Mouse (Mus musculus) intestine, embryonic 15.5 days (tissue): ENCODE data around the gene Jmjd8. TPM values are rescaled to one million over a fixed set of nuclear protein-coding genes. Genes with fewer than 3 reads are reported as not detected.
A peak's percentile ranks its signal among the peaks of the same experiment; 100 is the strongest.

Source experiments
- ATAC-seq: fragments of 200-750 bp; cut with Nextera tagmentation; 2 replicates; pipeline ENCODE4 v1.8.0; 2017; ENCODE audit warnings: moderate TSS enrichment, moderate library complexity
- H3K27ac ChIP-seq: fragments of 300-500 bp; sonication (generic); 2 replicates; pipeline ENCODE4 v1.5.1; 2015; ENCODE audit warnings: mild to moderate bottlenecking, inconsistent platforms
- H3K27me3 ChIP-seq: fragments of 300-500 bp; sonication (generic); replicated peaks from 2 replicates; pipeline ENCODE4 v1.6.1; 2015; ENCODE audit warnings: inconsistent platforms
- H3K36me3 ChIP-seq: fragments of 300-500 bp; sonication (generic); 2 replicates; pipeline ENCODE4 v1.6.1; 2015; ENCODE audit warnings: inconsistent platforms
- H3K4me1 ChIP-seq: fragments of 300-500 bp; sonication (generic); replicated peaks from 2 replicates; pipeline ENCODE4 v1.6.1; 2015; ENCODE audit warnings: inconsistent platforms
- H3K4me2 ChIP-seq: fragments of 300-500 bp; sonication (generic); replicated peaks from 2 replicates; pipeline ENCODE4 v1.6.1; 2015; ENCODE audit warnings: mild to moderate bottlenecking, inconsistent platforms
- H3K4me3 ChIP-seq: fragments of 300-500 bp; sonication (generic); replicated peaks from 2 replicates; pipeline ENCODE4 v1.5.1; 2015; ENCODE audit warnings: inconsistent platforms
- H3K9ac ChIP-seq: fragments of 300-500 bp; sonication (generic); 2 replicates; pipeline ENCODE4 v1.6.1; 2015; ENCODE audit warnings: inconsistent platforms
- H3K9me3 ChIP-seq: fragments of 300-500 bp; sonication (generic); 2 replicates; pipeline ENCODE4 v1.6.1; 2016; ENCODE audit warnings: inconsistent platforms
- WGBS: fragments of 180-500 bp; shearing (Covaris S2); methylation state at CpG from one replicate; pipeline ENCODE4 v1.1.7; 2015; 5-methylcytosine and 5-hydroxymethylcytosine counted together
- polyA plus RNA-seq: library from polyadenylated mRNA; unstranded; fragments of >200 nt; fragmentation: Nextera tagmentation; extraction: Ambion mirVana; gene quantifications from 2 replicates; pipeline ENCODE4 v1.2.1, GENCODE M21; 2015

Gene Jmjd8
- polyA plus RNA-seq, 1 experiment from 2014 or later = 45.1 TPM

DNA sequence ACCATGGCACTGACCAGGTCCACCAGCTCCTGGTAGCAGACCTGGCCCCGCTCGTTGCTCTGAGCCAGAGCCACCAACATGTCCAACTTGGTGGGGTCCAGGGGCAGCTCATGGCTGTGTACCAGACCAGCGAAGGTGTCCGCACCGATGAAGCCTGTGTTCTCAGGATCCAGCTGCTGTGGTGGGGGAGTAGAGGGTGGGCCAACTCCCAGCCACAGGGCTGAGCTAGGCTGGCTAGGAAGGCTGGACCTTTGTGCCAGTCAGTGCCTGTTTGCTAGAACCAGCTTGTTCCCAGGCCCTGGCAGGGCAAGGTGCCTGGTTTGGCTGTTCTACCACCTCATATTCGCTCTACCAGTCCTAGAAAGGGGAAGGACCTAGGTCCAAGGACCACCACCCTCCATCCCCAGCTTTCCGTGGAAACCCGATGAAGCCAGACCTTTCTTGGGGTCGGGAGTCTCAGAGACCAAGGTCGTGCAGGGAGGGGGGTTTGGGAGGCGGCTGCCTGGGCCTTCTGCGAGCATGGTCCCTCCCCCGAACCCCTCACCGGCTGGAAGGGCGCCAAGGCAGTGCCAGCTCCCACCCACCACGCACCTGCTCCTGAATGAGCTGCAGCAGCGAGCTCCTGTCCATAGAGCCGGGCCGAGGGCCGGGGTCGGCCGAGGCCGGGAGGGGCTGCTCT is 7.9 kb downstream of the Jmjd8 start:
- Histone ChIP-seq H3K36me3 (peaks cover 14% of the 10 kb centered on the region), H3K27ac (peak overlapping the region; percentile 27; the same call in 1 of the 2 replicates), H3K4me3 (peak overlapping the region; percentile 34), H3K4me1 (peaks cover 55% of the 10 kb centered on the region), H3K27me3 (no peaks in the 10 kb centered on the region), H3K9me3 (no peaks in the 10 kb centered on the region), H3K4me2 (peak overlapping the region; percentile 91), H3K9ac (peak overlapping the region; percentile 50)
- no peak for ATAC-seq
- WGBS = 23% methylated on average over 23 of the region's 23 CpGs

DNA sequence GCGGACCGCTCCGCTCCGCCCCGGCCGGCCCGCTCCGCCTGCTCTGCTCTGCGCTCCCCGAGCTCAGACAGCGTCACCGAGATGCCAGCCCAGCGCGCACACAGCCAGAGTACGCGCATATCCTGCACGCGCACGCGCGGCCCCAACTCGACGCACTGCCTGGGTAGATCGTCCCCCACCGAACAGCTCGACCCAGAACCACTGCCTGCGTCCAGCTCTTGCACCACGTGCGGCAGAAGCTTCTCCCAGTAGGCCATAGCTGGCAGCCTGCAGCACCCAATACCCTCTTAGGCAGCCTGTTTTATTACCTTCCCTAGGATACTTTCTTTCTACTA is 8.4 kb downstream of the Jmjd8 start, which contains the start of gene Rhbdl1:
TSS of gene Rhbdl1 (minus strand) at position 220 of the 335 bp plus-strand sequence.
- peak within 1 kb of the TSS; percentile 50 for H3K9ac ChIP-seq
- H3K4me3 ChIP-seq = peak within 1 kb of the TSS; percentile 34
- peaks cover 17% of the 10 kb centered on the region for H3K36me3 ChIP-seq
- no peaks in the 10 kb centered on the region for H3K9me3 ChIP-seq
- H3K4me1 ChIP-seq = peaks cover 50% of the 10 kb centered on the region
- 1% methylated on average over 29 of the region's 29 CpGs for WGBS
- 0 out of 2 replicates have a peak, but pooled peaks have one; percentile 4 for ATAC-seq
- H3K27me3 ChIP-seq = no peaks in the 10 kb centered on the region
- peak within 1 kb of the TSS; percentile 27; the same call in 1 of the 2 replicates for H3K27ac ChIP-seq
- H3K4me2 ChIP-seq = peak within 1 kb of the TSS; percentile 91

DNA sequence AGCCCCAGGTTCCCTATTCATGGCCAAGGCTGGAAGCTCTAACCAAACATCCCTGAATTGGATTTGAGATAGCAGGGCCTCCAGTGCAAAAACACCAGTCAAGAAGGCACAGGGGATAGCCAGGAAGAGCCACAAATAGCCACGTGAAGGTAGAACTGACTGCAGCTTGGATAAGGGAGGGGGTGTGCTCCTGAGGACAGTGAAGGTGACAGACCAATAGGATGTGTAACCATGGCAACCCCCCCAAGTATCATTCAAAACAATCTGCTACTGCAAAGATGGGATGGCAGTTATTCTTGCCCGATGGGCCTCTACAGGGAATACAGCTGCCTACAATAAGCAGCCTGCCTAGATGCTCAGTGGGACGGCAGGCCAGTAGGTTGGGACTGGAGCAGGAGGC is 8.9 kb downstream of the Jmjd8 start:
- no peaks in the 10 kb centered on the region for H3K9me3 ChIP-seq
- no peaks in the 10 kb centered on the region for H3K27me3 ChIP-seq
- H3K9ac ChIP-seq = no peak overlapping the region
- WGBS = 50% methylated on average over 3 of the region's 3 CpGs
- H3K4me2 ChIP-seq = peak overlapping the region; percentile 91
- ATAC-seq = no peak
- H3K4me3 ChIP-seq = no peak overlapping the region
- H3K27ac ChIP-seq = peak overlapping the region; percentile 22; the same call in 1 of the 2 replicates
- peaks cover 21% of the 10 kb centered on the region for H3K36me3 ChIP-seq
- peaks cover 52% of the 10 kb centered on the region for H3K4me1 ChIP-seq

DNA sequence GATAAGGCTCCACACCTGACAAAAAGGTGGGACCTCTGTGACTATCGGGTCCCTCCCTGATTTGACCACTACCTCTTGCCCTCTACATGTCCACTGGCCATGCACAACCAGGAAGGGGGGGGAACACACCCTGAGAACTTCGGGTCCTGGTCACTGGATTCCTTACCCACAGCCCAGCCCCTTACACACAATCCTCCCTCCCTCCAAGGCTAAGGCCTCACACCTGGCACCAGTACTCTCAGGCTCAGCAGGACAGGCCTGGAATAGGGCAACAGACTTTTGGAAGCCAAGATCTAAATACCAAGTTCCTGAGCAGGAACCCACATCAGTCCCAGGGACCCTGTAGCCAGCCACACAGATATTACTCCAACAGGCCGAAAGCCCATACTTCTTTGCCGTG is 10.2 kb downstream of the Jmjd8 start:
- Histone ChIP-seq H3K27ac (no peak overlapping the region), H3K4me2 (no peak overlapping the region), H3K36me3 (peaks cover 21% of the 10 kb centered on the region), H3K4me1 (peaks cover 63% of the 10 kb centered on the region), H3K9ac (no peak overlapping the region), H3K27me3 (no peaks in the 10 kb centered on the region), H3K9me3 (no peaks in the 10 kb centered on the region), H3K4me3 (no peak overlapping the region)
- 84% methylated on average over 4 of the region's 4 CpGs for WGBS
- no peak for ATAC-seq

DNA sequence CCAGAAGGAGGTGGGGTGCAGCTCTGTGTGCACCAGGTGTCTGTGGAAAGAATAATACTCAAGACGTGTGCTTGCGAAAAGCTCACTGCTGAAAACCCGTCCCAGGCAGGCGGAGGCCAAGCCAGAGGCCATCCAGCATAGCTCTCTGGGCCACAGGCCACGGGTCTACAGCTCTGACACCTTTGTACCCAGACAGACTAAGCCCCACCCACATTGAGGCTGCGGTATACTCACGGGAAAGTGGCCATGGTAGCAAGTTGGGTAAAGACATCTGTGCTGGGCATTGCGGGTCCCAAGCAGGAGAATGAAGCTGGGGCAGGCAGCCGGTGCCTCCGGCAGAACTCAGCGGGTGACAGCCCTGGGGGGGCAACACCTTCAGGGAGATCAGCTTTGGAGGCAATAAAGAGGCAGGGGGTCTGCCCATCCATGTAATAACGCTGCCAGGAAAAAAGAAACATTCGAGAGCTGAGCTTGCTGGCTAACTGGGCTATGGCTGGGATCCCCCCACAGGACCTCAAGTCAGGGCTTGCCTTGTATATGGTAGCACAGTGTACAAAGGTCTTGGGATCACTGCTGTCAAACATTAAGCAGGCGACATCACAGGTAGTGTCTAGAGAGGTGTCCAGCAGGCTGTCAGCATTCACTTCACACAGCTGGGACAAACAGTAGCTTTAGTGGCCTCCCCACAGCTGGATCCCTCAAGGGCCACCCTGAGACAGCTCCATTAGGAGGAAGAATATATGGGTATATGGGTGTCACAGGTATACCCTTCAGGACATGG is 11.0 kb downstream of the Jmjd8 start:
- Histone ChIP-seq H3K36me3 (peaks cover 21% of the 10 kb centered on the region), H3K9me3 (no peaks in the 10 kb centered on the region), H3K4me1 (peaks cover 57% of the 10 kb centered on the region), H3K4me3 (no peak overlapping the region), H3K27ac (no peak overlapping the region), H3K4me2 (peak overlapping the region; percentile 14; the same call in 1 of the 2 replicates), H3K27me3 (no peaks in the 10 kb centered on the region), H3K9ac (no peak overlapping the region)
- peak; percentile 33; the same call in 1 of the 2 replicates for ATAC-seq
- WGBS = 83% methylated on average over 14 of the region's 14 CpGs

DNA sequence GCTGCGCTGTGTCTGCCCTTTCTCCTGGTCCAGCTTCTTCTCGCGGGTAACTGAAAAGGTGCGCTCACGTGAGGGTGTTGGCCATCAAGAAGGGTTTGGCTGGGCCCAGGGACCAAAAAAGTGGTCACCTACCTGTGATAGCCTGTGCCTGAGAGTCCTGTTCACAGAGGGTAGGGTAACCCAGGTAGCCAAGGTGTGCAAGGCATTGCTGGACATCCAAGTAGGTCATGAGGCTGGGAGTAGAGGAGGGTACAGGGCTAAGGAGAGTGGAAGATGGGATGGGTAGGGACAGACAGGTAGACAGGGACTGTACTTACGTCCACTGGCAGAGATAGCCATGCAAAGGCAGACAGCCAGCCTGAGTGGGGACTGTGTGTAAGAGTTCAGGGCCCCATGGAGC is 11.9 kb downstream of the Jmjd8 start:
- Histone ChIP-seq H3K27me3 (no peaks in the 10 kb centered on the region), H3K4me1 (peaks cover 54% of the 10 kb centered on the region), H3K27ac (no peak overlapping the region), H3K36me3 (peaks cover 21% of the 10 kb centered on the region), H3K4me2 (no peak overlapping the region), H3K9ac (no peak overlapping the region), H3K9me3 (no peaks in the 10 kb centered on the region), H3K4me3 (no peak overlapping the region)
- WGBS = 96% methylated on average over 6 of the region's 6 CpGs
- no peak for ATAC-seq

DNA sequence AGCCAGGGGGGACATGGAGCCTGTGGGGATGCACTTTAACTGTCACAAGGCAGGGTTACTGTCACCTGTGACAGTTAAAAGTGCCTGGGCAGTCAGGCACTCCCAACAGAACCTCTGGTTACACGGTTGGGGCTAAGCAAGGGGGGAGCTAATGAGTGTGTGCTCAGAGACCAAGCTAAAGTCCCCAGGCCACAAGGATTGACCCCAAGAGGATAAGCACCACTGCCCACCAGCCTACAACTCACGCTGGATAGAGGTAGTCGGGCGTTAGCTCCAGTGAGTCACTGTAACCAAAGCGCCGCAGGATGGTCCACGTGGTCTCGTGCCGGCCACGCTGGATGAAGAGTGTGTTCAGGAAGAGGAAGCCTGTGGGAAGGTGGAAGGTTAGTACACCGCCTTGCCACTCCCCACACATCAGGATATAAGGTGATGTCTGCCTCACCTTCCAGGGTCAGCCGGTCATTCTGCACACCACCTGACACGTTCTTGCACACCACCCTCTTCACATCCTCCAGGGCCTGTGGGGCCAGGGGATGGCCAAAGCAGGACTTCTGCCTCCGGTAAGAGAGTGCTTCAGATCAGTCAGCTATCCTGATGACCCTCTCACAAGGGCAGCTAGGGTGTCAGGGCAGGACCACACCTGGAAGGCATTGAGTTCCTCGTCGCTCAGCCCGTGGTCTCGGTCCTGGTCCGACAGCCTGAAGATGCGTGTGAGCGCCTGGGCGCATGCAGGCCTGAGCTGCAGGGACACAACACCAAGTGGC is 12.6 kb downstream of the Jmjd8 start, which contains the start of gene Gm20683:
TSS of gene Gm20683 (minus strand) at position 647 of the 764 bp plus-strand sequence.
- Histone ChIP-seq H3K4me2 (no peak within 1 kb of the TSS), H3K4me1 (peaks cover 47% of the 10 kb centered on the region), H3K9me3 (no peaks in the 10 kb centered on the region), H3K9ac (no peak within 1 kb of the TSS), H3K4me3 (no peak within 1 kb of the TSS), H3K36me3 (peaks cover 21% of the 10 kb centered on the region), H3K27me3 (no peaks in the 10 kb centered on the region), H3K27ac (no peak within 1 kb of the TSS)
- WGBS = 93% methylated on average over 22 of the region's 22 CpGs
- no peak for ATAC-seq

DNA sequence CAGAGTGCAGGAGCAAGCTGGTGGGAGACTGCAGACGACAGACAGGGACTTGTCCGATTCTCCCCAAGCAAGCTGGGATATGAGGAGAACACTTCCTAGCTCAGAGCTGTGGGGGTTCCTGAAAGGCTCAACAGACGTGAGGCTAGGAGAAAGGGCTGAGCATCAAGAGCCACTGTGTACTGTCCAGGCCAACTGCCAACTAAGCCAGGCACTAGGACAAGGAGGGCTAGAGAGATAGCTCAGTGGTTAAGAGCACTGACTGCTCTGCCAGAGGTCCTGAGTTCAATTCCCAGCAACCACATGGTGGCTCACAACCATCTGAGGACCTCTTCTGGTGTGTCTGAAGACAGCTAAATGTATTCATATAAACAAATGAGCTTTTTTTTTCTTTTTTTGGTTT is 13.8 kb downstream of the Jmjd8 start:
- no peaks in the 10 kb centered on the region for H3K9me3 ChIP-seq
- H3K27me3 ChIP-seq = no peaks in the 10 kb centered on the region
- no peak overlapping the region for H3K4me2 ChIP-seq
- H3K9ac ChIP-seq = no peak overlapping the region
- peaks cover 36% of the 10 kb centered on the region for H3K4me1 ChIP-seq
- WGBS = 83% methylated on average over 3 of the region's 3 CpGs
- H3K4me3 ChIP-seq = no peak overlapping the region
- peaks cover 21% of the 10 kb centered on the region for H3K36me3 ChIP-seq
- ATAC-seq = no peak
- H3K27ac ChIP-seq = no peak overlapping the region

DNA sequence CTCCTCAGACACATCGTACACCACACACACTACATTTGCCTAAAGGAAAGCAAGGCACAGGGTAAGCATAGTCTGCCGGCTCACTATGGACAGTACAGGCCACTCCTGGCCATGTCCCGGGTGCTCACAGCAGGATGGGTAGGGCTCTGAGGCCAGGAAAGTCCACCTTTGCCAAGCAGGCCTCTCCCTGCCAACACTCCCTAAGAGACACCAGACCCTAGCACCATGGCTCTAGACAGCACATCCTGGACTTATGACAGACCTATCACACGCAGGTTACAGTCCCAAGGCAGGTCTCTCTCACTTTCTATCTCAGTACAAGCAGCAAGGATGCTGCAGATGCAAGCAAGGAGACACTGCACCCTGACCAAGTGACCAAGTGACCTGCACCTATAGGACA is 14.5 kb downstream of the Jmjd8 start:
- peaks cover 21% of the 10 kb centered on the region for H3K36me3 ChIP-seq
- ATAC-seq = no peak
- H3K27me3 ChIP-seq = no peaks in the 10 kb centered on the region
- peaks cover 31% of the 10 kb centered on the region for H3K4me1 ChIP-seq
- peak overlapping the region; percentile 81 for H3K4me2 ChIP-seq
- H3K4me3 ChIP-seq = peak overlapping the region; percentile 82
- no peak overlapping the region for H3K27ac ChIP-seq
- H3K9me3 ChIP-seq = no peaks in the 10 kb centered on the region
- WGBS = 86% methylated on average over 4 of the region's 4 CpGs
- peak overlapping the region; percentile 90 for H3K9ac ChIP-seq

DNA sequence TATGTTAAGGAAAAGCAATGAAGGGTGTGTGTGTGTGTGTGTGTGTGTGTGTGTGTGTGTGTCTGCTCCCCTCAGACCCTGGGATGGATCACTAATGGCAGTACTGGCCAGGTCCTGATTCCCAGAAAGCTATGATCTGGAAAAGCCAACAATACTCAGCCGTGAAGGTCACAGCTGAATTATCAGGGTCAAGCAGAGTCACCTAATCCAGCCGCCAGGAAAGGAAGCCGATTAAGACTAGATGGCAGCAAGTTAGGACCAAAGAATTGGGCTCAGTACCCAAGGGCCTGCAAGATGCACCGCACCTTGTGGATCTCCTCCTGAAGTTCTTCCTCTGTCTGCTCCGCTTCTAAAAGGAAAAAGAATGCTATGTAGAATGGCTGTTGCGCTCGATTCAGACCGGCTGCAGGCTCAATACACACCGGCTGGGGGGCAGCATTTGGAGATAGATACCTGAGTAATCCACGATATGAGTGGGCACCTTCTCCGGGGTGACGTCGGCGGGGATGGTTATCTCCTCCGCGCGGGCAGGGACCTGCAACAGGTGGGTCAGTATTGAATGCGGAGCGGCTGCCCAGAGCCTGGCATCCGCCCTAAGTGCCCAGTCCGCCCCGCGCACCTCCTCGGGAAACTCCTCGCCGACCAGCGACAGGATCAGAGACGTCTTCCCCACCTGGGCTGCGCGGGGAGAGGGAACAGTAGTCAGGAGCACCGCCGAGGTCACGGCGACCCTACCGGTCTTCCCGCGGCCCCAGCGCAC is 15.1 kb downstream of the Jmjd8 start:
- Histone ChIP-seq H3K36me3 (peaks cover 21% of the 10 kb centered on the region), H3K4me3 (peak overlapping the region; percentile 82), H3K27me3 (no peaks in the 10 kb centered on the region), H3K4me2 (peak overlapping the region; percentile 81), H3K4me1 (peaks cover 31% of the 10 kb centered on the region), H3K9me3 (no peaks in the 10 kb centered on the region), H3K9ac (peak overlapping the region; percentile 90), H3K27ac (peak overlapping the region; percentile 80)
- WGBS = 2% methylated on average over 38 of the region's 38 CpGs
- peak; percentile 57 for ATAC-seq

DNA sequence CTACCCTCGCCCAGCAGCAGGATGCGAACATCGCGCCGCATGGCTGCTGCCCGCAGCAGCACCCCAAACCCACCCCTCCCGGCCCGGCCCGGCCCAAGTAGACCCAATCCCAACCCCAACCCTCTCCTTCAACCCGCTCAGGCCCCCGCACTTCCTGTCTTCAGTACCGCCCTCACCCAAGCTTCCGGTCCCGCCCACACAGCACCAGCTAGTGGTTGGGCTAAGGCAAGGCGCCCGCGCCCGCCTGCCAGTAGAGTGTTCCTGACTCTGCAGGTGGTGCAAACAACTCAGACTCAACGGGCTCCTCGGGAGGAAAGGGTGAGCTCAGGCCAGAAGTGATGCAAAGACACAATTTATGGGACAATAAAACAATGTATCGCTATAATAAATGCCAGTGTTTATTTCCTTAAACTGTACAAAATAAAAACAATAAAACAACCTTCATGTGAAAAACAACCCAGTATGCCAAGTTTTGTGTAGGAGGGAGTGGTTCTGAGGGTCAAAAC is 15.8 kb downstream of the Jmjd8 start, which contains the start of gene Rhot2:
TSS of gene Rhot2 (minus strand) at position 456 of the 506 bp plus-strand sequence.
- H3K4me2 ChIP-seq = peak within 1 kb of the TSS; percentile 81
- peak within 1 kb of the TSS; percentile 80 for H3K27ac ChIP-seq
- peaks cover 26% of the 10 kb centered on the region for H3K4me1 ChIP-seq
- H3K27me3 ChIP-seq = no peaks in the 10 kb centered on the region
- peak; percentile 96 for ATAC-seq
- peak within 1 kb of the TSS; percentile 82 for H3K4me3 ChIP-seq
- H3K9me3 ChIP-seq = no peaks in the 10 kb centered on the region
- peaks cover 16% of the 10 kb centered on the region for H3K36me3 ChIP-seq
- WGBS = under 1% methylated on average over 21 of the region's 21 CpGs
- H3K9ac ChIP-seq = peak within 1 kb of the TSS; percentile 90
